Mouse (Mus musculus): ENCODE data around the gene Fadd. TPM values are rescaled to one million over a fixed set of nuclear protein-coding genes. Genes with fewer than 3 reads are reported as not detected.

The Fadd gene
- total RNA-seq (2014; rRNA removed) = 2.6 and 2.7 TPM in 2 replicates
- polyA plus RNA-seq (2015; fragmentation: Nextera tagmentation; extraction: Ambion mirVana) = 2.5 and 3.0 TPM in 2 replicates

- H3K4me3 ChIP-seq (ENCODE audit: low read depth, low read length) = peak within 1 kb of the TSS; percentile 75
- DNase-seq = peak; percentile 98
- no peaks in the 10 kb centered on the region for H3K9me3 ChIP-seq (ENCODE audit: low read length)
- peak within 1 kb of the TSS; percentile 78 for H3K27ac ChIP-seq (ENCODE audit: low read depth, low read length)
- peak within 1 kb of the TSS; percentile 90 for H3K4me2 ChIP-seq (ENCODE audit: low read depth)
- peaks cover 14% of the 10 kb centered on the region for H3K4me1 ChIP-seq (ENCODE audit: insufficient read depth)
- peaks cover 24% of the 10 kb centered on the region for H3K36me3 ChIP-seq (ENCODE audit: insufficient read depth)
- 2% methylated on average over 34 of the region's 34 CpGs for WGBS
- H3K27me3 ChIP-seq (ENCODE audit: insufficient read depth, low read length) = no peaks in the 10 kb centered on the region
- ATAC-seq = peak; percentile 94
- peak within 1 kb of the TSS; percentile 79 for H3K9ac ChIP-seq
- no peak for TF ChIP-seq CTCF (IDR thresholded peaks at IDR 0.05; ENCODE audit: low read depth)
These were observed at the start of gene Fadd for GRCm38 (mm10) chr7:144582284-144582980. Fadd (minus strand) TSS chr7:144582463.

- Histone ChIP-seq H3K4me3 (ENCODE audit: low read depth, low read length) (no peak overlapping the region), H3K27ac (ENCODE audit: low read depth, low read length) (no peak overlapping the region), H3K27me3 (ENCODE audit: insufficient read depth, low read length) (no peaks in the 10 kb centered on the region), H3K4me2 (ENCODE audit: low read depth) (no peak overlapping the region), H3K36me3 (ENCODE audit: insufficient read depth) (no peaks in the 10 kb centered on the region), H3K4me1 (ENCODE audit: insufficient read depth) (peaks cover 4% of the 10 kb centered on the region; the same call in 1 of the 2 replicates), H3K9me3 (ENCODE audit: low read length) (no peaks in the 10 kb centered on the region), H3K9ac (no peak overlapping the region)
- WGBS = 78% methylated on average over 3 of the region's 3 CpGs
- DNase-seq = no peak
- no peak for ATAC-seq
- no peak for TF ChIP-seq CTCF (IDR thresholded peaks at IDR 0.05; ENCODE audit: low read depth)
These were observed 48.4 kb upstream of the Fadd start for GRCm38 (mm10) chr7:144630622-144631021.

DNA sequence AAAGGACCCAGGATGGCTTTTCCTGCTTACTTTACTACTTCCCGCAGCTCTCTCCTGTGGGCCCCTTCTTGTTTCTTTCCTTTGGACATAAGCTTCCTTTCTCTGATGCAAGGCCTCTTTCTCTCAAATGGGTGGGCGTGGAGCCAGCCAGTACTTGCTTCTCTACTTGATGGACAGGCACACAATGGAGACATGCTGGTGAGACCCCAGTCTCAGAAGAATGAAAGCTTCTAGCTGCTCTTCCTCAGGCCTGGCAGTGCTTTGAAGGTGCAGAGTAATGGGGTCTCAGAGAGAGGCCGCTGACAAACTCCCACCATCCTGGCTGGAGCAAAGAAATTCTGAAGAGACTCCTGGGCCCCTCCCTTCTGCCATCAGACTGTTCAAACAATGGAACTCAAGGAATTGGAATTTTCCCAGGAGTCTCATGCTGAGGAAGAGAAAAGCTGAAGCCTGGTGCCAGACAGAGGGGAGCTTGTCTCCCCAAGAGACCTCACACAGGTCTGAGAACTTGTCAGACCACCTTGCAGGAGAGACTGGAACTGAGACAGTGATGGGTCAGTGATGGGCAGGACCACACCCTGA is 46.2 kb upstream of the Fadd start:
- Histone ChIP-seq H3K27ac (ENCODE audit: low read depth, low read length) (no peak overlapping the region; the same call in 1 of the 2 replicates), H3K4me3 (ENCODE audit: low read depth, low read length) (no peak overlapping the region), H3K9ac (no peak overlapping the region), H3K4me1 (ENCODE audit: insufficient read depth) (peaks cover 4% of the 10 kb centered on the region; the same call in 1 of the 2 replicates), H3K36me3 (ENCODE audit: insufficient read depth) (no peaks in the 10 kb centered on the region), H3K9me3 (ENCODE audit: low read length) (no peaks in the 10 kb centered on the region), H3K4me2 (ENCODE audit: low read depth) (no peak overlapping the region), H3K27me3 (ENCODE audit: insufficient read depth, low read length) (no peaks in the 10 kb centered on the region)
- peak; percentile 78 for DNase-seq
- ATAC-seq = peak; percentile 84
- WGBS = 5% methylated on average over 3 of the region's 3 CpGs
- no peak for TF ChIP-seq CTCF (IDR thresholded peaks at IDR 0.05; ENCODE audit: low read depth)

DNA sequence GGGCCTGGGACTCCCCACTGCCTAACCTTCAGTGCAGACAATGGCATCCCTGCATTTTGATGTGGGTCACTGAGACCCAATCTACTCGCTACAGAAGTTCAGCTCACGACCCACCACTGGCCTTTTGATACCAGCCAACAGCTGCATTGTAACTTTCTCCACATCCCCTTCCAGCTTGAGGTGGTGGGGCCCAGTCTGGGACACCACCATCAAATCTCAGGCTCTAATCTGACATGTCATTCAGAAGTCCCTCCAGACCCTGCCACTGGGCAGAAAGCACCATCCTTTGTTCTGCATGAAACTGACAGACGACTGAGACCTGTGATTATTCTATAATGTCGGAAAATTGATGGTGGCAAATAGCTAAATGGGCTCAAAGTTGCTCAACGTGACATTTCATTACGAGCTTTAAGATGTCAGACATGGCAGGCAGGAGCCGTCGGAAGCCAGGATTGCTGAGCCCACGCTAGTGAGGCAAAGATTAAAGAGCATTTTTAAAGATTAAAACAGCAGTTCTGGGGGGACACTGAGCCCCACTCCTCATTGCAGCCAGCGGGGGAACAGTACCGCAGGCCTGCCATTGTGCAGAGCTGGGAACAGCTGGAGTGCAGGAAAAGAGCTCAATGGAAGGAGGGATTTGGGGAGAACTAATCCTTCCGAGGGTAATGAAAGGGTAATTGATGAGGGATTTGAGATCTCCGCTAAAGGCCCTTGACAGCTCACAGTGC is 45.5 kb upstream of the Fadd start:
- no peak overlapping the region for H3K9ac ChIP-seq
- TF ChIP-seq CTCF (IDR thresholded peaks at IDR 0.05; ENCODE audit: low read depth) = no peak
- no peak overlapping the region for H3K4me3 ChIP-seq (ENCODE audit: low read depth, low read length)
- H3K27ac ChIP-seq (ENCODE audit: low read depth, low read length) = peak overlapping the region; percentile 40
- no peaks in the 10 kb centered on the region for H3K36me3 ChIP-seq (ENCODE audit: insufficient read depth)
- no peak overlapping the region for H3K4me2 ChIP-seq (ENCODE audit: low read depth)
- DNase-seq (peak; percentile 20), ATAC-seq (peak; percentile 77)
- no peaks in the 10 kb centered on the region for H3K27me3 ChIP-seq (ENCODE audit: insufficient read depth, low read length)
- WGBS = 10% methylated on average over 13 of the region's 13 CpGs
- peaks cover 4% of the 10 kb centered on the region; the same call in 1 of the 2 replicates for H3K4me1 ChIP-seq (ENCODE audit: insufficient read depth)
- H3K9me3 ChIP-seq (ENCODE audit: low read length) = no peaks in the 10 kb centered on the region

DNA sequence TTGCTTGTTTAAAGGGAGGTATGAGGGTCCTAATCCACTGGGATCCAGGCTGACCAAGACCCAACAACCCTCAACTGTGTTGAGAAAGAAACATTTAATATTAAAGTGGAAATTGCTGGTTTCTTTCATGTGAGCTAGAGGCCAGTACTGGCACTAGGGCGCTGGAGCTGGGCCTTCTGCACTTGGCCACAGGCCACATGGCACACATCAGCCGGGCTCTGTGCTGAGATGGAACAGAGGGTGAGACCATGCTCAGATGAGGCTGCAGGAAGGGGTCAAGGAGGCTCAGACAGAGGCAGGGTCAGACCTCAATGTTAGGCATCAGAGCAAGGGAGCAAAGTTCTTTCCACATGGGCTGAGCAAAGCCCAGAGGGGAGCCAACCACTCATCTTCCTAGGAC is 43.8 kb upstream of the Fadd start:
- Histone ChIP-seq H3K4me3 (ENCODE audit: low read depth, low read length) (no peak overlapping the region), H3K27me3 (ENCODE audit: insufficient read depth, low read length) (no peaks in the 10 kb centered on the region), H3K9me3 (ENCODE audit: low read length) (no peaks in the 10 kb centered on the region), H3K4me2 (ENCODE audit: low read depth) (no peak overlapping the region), H3K9ac (no peak overlapping the region), H3K36me3 (ENCODE audit: insufficient read depth) (no peaks in the 10 kb centered on the region), H3K4me1 (ENCODE audit: insufficient read depth) (peaks cover 4% of the 10 kb centered on the region; the same call in 1 of the 2 replicates), H3K27ac (ENCODE audit: low read depth, low read length) (no peak overlapping the region)
- TF ChIP-seq CTCF (IDR thresholded peaks at IDR 0.05; ENCODE audit: low read depth) = no peak
- DNase-seq (no peak), ATAC-seq (no peak)
- 40% methylated on average over 2 of the region's 2 CpGs for WGBS

- H3K4me1 ChIP-seq (ENCODE audit: insufficient read depth) = no peaks in the 10 kb centered on the region
- no peak overlapping the region for H3K27ac ChIP-seq (ENCODE audit: low read depth, low read length)
- H3K4me2 ChIP-seq (ENCODE audit: low read depth) = no peak overlapping the region
- no peak overlapping the region for H3K9ac ChIP-seq
- peak; percentile 51 for ATAC-seq
- H3K36me3 ChIP-seq (ENCODE audit: insufficient read depth) = no peaks in the 10 kb centered on the region
- DNase-seq = peak; percentile 34
- H3K27me3 ChIP-seq (ENCODE audit: insufficient read depth, low read length) = no peaks in the 10 kb centered on the region
- 56% methylated on average over 22 of the region's 22 CpGs for WGBS
- no peak for TF ChIP-seq CTCF (IDR thresholded peaks at IDR 0.05; ENCODE audit: low read depth)
- no peaks in the 10 kb centered on the region for H3K9me3 ChIP-seq (ENCODE audit: low read length)
- H3K4me3 ChIP-seq (ENCODE audit: low read depth, low read length) = no peak overlapping the region
These were observed 38.7 kb upstream of the Fadd start for GRCm38 (mm10) chr7:144620721-144621681.

All from forebrain, postnatal 0 days (tissue).